Mouse (Mus musculus): ENCODE data around the gene Max. TPM values are rescaled to one million over a fixed set of nuclear protein-coding genes. Genes with fewer than 3 reads are reported as not detected.

The Max gene
- polyA plus RNA-seq, 1 experiment from 2014 or later = 11.6 TPM

GRCm38 (mm10) chr12:76916163-76916562 lies 45.8 kb downstream of the Max start:
- Histone ChIP-seq H3K27me3 (ENCODE audit: control insufficient read depth, insufficient read depth, low read length) (no peaks in the 10 kb centered on the region), H3K4me2 (ENCODE audit: low read depth, low read length) (no peak overlapping the region), H3K4me3 (ENCODE audit: low read length) (no peak overlapping the region), H3K4me1 (ENCODE audit: control insufficient read depth, insufficient read depth, low read length) (no peaks in the 10 kb centered on the region), H3K9ac (ENCODE audit: low read length) (no peak overlapping the region), H3K9me3 (replicated peaks; ENCODE audit: control insufficient read depth, low read length) (no peaks in the 10 kb centered on the region), H3K27ac (ENCODE audit: low read length) (no peak overlapping the region), H3K36me3 (ENCODE audit: control insufficient read depth, insufficient read depth) (peaks cover 3% of the 10 kb centered on the region)
- ATAC-seq (replicated peaks; ENCODE audit: extremely low read depth, insufficient read depth, low FRiP score) = no peak
- 92% methylated on average over 11 of the region's 11 CpGs for WGBS

GRCm38 (mm10) chr12:76912193-76912592 lies 49.8 kb downstream of the Max start:
- ATAC-seq (replicated peaks; ENCODE audit: extremely low read depth, insufficient read depth, low FRiP score) = no peak
- whole genome bisulfite sequencing = 73% methylated on average over 9 of the region's 9 CpGs
- no peak overlapping the region for H3K4me2 ChIP-seq (ENCODE audit: low read depth, low read length)

GRCm38 (mm10) chr12:76911171-76911726 lies 50.8 kb downstream of the Max start:
- Histone ChIP-seq H3K27me3 (ENCODE audit: control insufficient read depth, insufficient read depth, low read length) (no peaks in the 10 kb centered on the region), H3K4me1 (ENCODE audit: control insufficient read depth, insufficient read depth, low read length) (no peaks in the 10 kb centered on the region), H3K27ac (ENCODE audit: low read length) (no peak overlapping the region), H3K9ac (ENCODE audit: low read length) (no peak overlapping the region), H3K4me3 (ENCODE audit: low read length) (no peak overlapping the region), H3K4me2 (ENCODE audit: low read depth, low read length) (no peak overlapping the region), H3K9me3 (replicated peaks; ENCODE audit: control insufficient read depth, low read length) (no peaks in the 10 kb centered on the region), H3K36me3 (ENCODE audit: control insufficient read depth, insufficient read depth) (peaks cover 2% of the 10 kb centered on the region; the same call in 1 of the 2 replicates)
- ATAC-seq (replicated peaks; ENCODE audit: extremely low read depth, insufficient read depth, low FRiP score) = no peak
- WGBS = 78% methylated on average over 16 of the region's 16 CpGs

More at GRCm38 (mm10) chr12:76912193-76912592, 49.8 kb downstream of the Max start:
- H3K9ac ChIP-seq (ENCODE audit: low read length) = no peak overlapping the region
- H3K4me1 ChIP-seq (ENCODE audit: control insufficient read depth, insufficient read depth, low read length) = no peaks in the 10 kb centered on the region
- no peaks in the 10 kb centered on the region for H3K9me3 ChIP-seq (replicated peaks; ENCODE audit: control insufficient read depth, low read length)
- H3K4me3 ChIP-seq (ENCODE audit: low read length) = no peak overlapping the region
- H3K27me3 ChIP-seq (ENCODE audit: control insufficient read depth, insufficient read depth, low read length) = no peaks in the 10 kb centered on the region
- H3K27ac ChIP-seq (ENCODE audit: low read length) = no peak overlapping the region
- peaks cover 2% of the 10 kb centered on the region; the same call in 1 of the 2 replicates for H3K36me3 ChIP-seq (ENCODE audit: control insufficient read depth, insufficient read depth)

GRCm38 (mm10) chr12:76910258-76910940 lies 51.6 kb downstream of the Max start:
- Histone ChIP-seq H3K9me3 (replicated peaks; ENCODE audit: control insufficient read depth, low read length) (no peaks in the 10 kb centered on the region), H3K4me2 (ENCODE audit: low read depth, low read length) (no peak overlapping the region), H3K27ac (ENCODE audit: low read length) (no peak overlapping the region), H3K36me3 (ENCODE audit: control insufficient read depth, insufficient read depth) (peaks cover 2% of the 10 kb centered on the region; the same call in 1 of the 2 replicates), H3K4me3 (ENCODE audit: low read length) (no peak overlapping the region), H3K9ac (ENCODE audit: low read length) (no peak overlapping the region), H3K27me3 (ENCODE audit: control insufficient read depth, insufficient read depth, low read length) (no peaks in the 10 kb centered on the region), H3K4me1 (ENCODE audit: control insufficient read depth, insufficient read depth, low read length) (no peaks in the 10 kb centered on the region)
- ATAC-seq (replicated peaks; ENCODE audit: extremely low read depth, insufficient read depth, low FRiP score) = no peak
- WGBS = 75% methylated on average over 11 of the region's 11 CpGs

- H3K4me2 ChIP-seq (ENCODE audit: low read depth, low read length) = no peak overlapping the region
These were observed 52.8 kb downstream of the Max start for GRCm38 (mm10) chr12:76909218-76909617.

GRCm38 (mm10) chr12:76906278-76906677 lies 55.7 kb downstream of the Max start:
- ATAC-seq (replicated peaks; ENCODE audit: extremely low read depth, insufficient read depth, low FRiP score) = no peak
- H3K9ac ChIP-seq (ENCODE audit: low read length) = no peak overlapping the region
- no peak overlapping the region for H3K27ac ChIP-seq (ENCODE audit: low read length)
- peaks cover 2% of the 10 kb centered on the region; the same call in 1 of the 2 replicates for H3K36me3 ChIP-seq (ENCODE audit: control insufficient read depth, insufficient read depth)
- no peaks in the 10 kb centered on the region for H3K4me1 ChIP-seq (ENCODE audit: control insufficient read depth, insufficient read depth, low read length)
- H3K4me2 ChIP-seq (ENCODE audit: low read depth, low read length) = no peak overlapping the region
- no peaks in the 10 kb centered on the region for H3K9me3 ChIP-seq (replicated peaks; ENCODE audit: control insufficient read depth, low read length)
- WGBS = 67% methylated on average over 1 of the region's 1 CpGs
- H3K27me3 ChIP-seq (ENCODE audit: control insufficient read depth, insufficient read depth, low read length) = no peaks in the 10 kb centered on the region
- no peak overlapping the region for H3K4me3 ChIP-seq (ENCODE audit: low read length)

More at GRCm38 (mm10) chr12:76909218-76909617, 52.8 kb downstream of the Max start:
- Histone ChIP-seq H3K27me3 (ENCODE audit: control insufficient read depth, insufficient read depth, low read length) (no peaks in the 10 kb centered on the region), H3K27ac (ENCODE audit: low read length) (no peak overlapping the region), H3K4me3 (ENCODE audit: low read length) (no peak overlapping the region), H3K36me3 (ENCODE audit: control insufficient read depth, insufficient read depth) (peaks cover 2% of the 10 kb centered on the region; the same call in 1 of the 2 replicates), H3K9ac (ENCODE audit: low read length) (no peak overlapping the region), H3K4me1 (ENCODE audit: control insufficient read depth, insufficient read depth, low read length) (no peaks in the 10 kb centered on the region), H3K9me3 (replicated peaks; ENCODE audit: control insufficient read depth, low read length) (no peaks in the 10 kb centered on the region)
- ATAC-seq (replicated peaks; ENCODE audit: extremely low read depth, insufficient read depth, low FRiP score) = no peak
- WGBS = 44% methylated on average over 5 of the region's 5 CpGs

- no peak for ATAC-seq (replicated peaks; ENCODE audit: extremely low read depth, insufficient read depth, low FRiP score)
These were observed 60.3 kb downstream of the Max start for GRCm38 (mm10) chr12:76901508-76902294.

GRCm38 (mm10) chr12:76899261-76899975 lies 62.6 kb downstream of the Max start:
- WGBS = 91% methylated on average over 10 of the region's 10 CpGs
- no peak overlapping the region for H3K27ac ChIP-seq (ENCODE audit: low read length)
- no peak overlapping the region for H3K4me2 ChIP-seq (ENCODE audit: low read depth, low read length)
- H3K36me3 ChIP-seq (ENCODE audit: control insufficient read depth, insufficient read depth) = peaks cover 2% of the 10 kb centered on the region; the same call in 1 of the 2 replicates
- no peak for ATAC-seq (replicated peaks; ENCODE audit: extremely low read depth, insufficient read depth, low FRiP score)
- no peak overlapping the region for H3K9ac ChIP-seq (ENCODE audit: low read length)
- H3K4me1 ChIP-seq (ENCODE audit: control insufficient read depth, insufficient read depth, low read length) = peaks cover 9% of the 10 kb centered on the region
- no peaks in the 10 kb centered on the region for H3K27me3 ChIP-seq (ENCODE audit: control insufficient read depth, insufficient read depth, low read length)
- no peaks in the 10 kb centered on the region for H3K9me3 ChIP-seq (replicated peaks; ENCODE audit: control insufficient read depth, low read length)
- no peak overlapping the region for H3K4me3 ChIP-seq (ENCODE audit: low read length)

More at GRCm38 (mm10) chr12:76901508-76902294, 60.3 kb downstream of the Max start:
- H3K36me3 ChIP-seq (ENCODE audit: control insufficient read depth, insufficient read depth) = peaks cover 2% of the 10 kb centered on the region; the same call in 1 of the 2 replicates
- H3K4me2 ChIP-seq (ENCODE audit: low read depth, low read length) = no peak overlapping the region
- 92% methylated on average over 3 of the region's 3 CpGs for WGBS
- no peak overlapping the region for H3K4me3 ChIP-seq (ENCODE audit: low read length)
- H3K4me1 ChIP-seq (ENCODE audit: control insufficient read depth, insufficient read depth, low read length) = no peaks in the 10 kb centered on the region
- no peak overlapping the region for H3K27ac ChIP-seq (ENCODE audit: low read length)
- no peak overlapping the region for H3K9ac ChIP-seq (ENCODE audit: low read length)
- H3K27me3 ChIP-seq (ENCODE audit: control insufficient read depth, insufficient read depth, low read length) = no peaks in the 10 kb centered on the region
- H3K9me3 ChIP-seq (replicated peaks; ENCODE audit: control insufficient read depth, low read length) = no peaks in the 10 kb centered on the region
